Mouse (Mus musculus) G1E (cell line): ENCODE measurements around the gene Cngb1.

Experiments used
- CTCF ChIP-seq: IDR thresholded peaks from 2 replicates; pipeline ENCODE4 v1.5.1; 2012; ENCODE audit warnings: low read depth, low read length, inconsistent platforms, mixed read lengths
- GATA1 ChIP-seq: IDR thresholded peaks from 2 replicates; pipeline ENCODE4 v1.6.1; 2012; ENCODE audit warnings: borderline replicate concordance, low read length, inconsistent platforms, mixed read lengths
- GATA2 ChIP-seq: IDR thresholded peaks from 2 replicates; pipeline ENCODE4 v1.6.1; 2012; ENCODE audit warnings: low read depth, low read length, inconsistent platforms, borderline replicate concordance
- POLR2AphosphoS5 ChIP-seq: IDR thresholded peaks from 2 replicates; pipeline ENCODE4 v1.6.1; 2012; ENCODE audit warnings: low read depth, low read length, inconsistent platforms; ENCODE audit not compliant: insufficient replicate concordance
- TAL1 ChIP-seq: conservative IDR thresholded peaks from 2 replicates; pipeline ENCODE4 v1.6.1; 2012; ENCODE audit warnings: low read depth, low read length, inconsistent platforms, mixed read lengths

DNA sequence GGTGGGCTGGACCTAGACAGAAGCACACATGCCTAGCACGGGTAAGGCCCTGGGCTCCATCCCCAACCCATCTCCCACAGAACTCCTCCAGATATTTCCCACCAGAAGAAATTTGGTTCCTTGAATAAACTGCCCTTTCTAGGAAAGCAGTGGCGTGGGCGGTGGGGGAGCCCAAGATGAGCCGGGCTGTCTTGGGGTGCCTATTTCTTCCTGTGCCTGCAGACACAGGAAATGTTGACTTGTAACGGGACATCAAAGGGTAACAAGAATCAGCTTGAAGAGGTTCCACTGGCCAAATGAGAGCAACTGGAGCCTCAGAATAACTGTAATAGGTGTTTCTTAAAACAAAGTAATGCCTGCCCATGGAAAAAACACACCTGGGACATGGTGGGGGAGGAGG is 59.1 kb downstream of the Cngb1 start:
- TF ChIP-seq CTCF (no peak), GATA1 (no peak), GATA2 (no peak), TAL1 (no peak), POLR2AphosphoS5 (no peak)
